Mouse (Mus musculus) limb, embryonic 10.5 days (tissue): ENCODE data around the gene Tmprss3. TPM values are rescaled to one million over a fixed set of nuclear protein-coding genes. Genes with fewer than 3 reads are reported as not detected.
A peak's percentile ranks its signal among the peaks of the same experiment; 100 is the strongest.

Experiments
- DNase-seq: peaks from one replicate; pipeline ENCODE4 v3.0.0-alpha.2; 2017; ENCODE audit warnings: low spot score
- H3K27ac ChIP-seq: fragments of 300-500 bp; sonication (generic); 2 replicates; pipeline ENCODE4 v1.5.1; 2016; ENCODE audit warnings: mild to moderate bottlenecking
- H3K27me3 ChIP-seq: fragments of 300-500 bp; sonication (generic); 2 replicates; pipeline ENCODE4 v1.6.1; 2016; ENCODE audit warnings: low read depth, mild to moderate bottlenecking; ENCODE audit not compliant: poor library complexity, severe bottlenecking
- H3K36me3 ChIP-seq: fragments of 300-500 bp; sonication (generic); 2 replicates; pipeline ENCODE4 v1.6.1; 2016; ENCODE audit warnings: mild to moderate bottlenecking, moderate library complexity
- H3K4me1 ChIP-seq: fragments of 300-500 bp; sonication (generic); 2 replicates; pipeline ENCODE4 v1.6.1; 2016
- H3K4me3 ChIP-seq: fragments of 300-500 bp; sonication (generic); 2 replicates; pipeline ENCODE4 v1.5.1; 2016; ENCODE audit warnings: mild to moderate bottlenecking, moderate library complexity
- H3K9me3 ChIP-seq: fragments of 300-500 bp; sonication (generic); replicated peaks from 2 replicates; pipeline ENCODE4 v1.6.1; 2016; ENCODE audit warnings: mild to moderate bottlenecking
- WGBS: fragments of 180-500 bp; shearing (Covaris S2); methylation state at CpG from one replicate; pipeline ENCODE4 v1.1.7; 2016; 5-methylcytosine and 5-hydroxymethylcytosine counted together
- polyA plus RNA-seq: library from polyadenylated mRNA; unstranded; fragments of >200 nt; fragmentation: Nextera tagmentation; extraction: Ambion mirVana; gene quantifications from 2 replicates; pipeline ENCODE4 v1.2.1, GENCODE M21; 2016

Gene Tmprss3
- polyA plus RNA-seq, 1 experiment from 2014 or later, result not detected

GRCm38 (mm10) chr17:31145998-31146397, 52.8 kb downstream of the Tmprss3 start:
- 84% methylated on average over 9 of the region's 9 CpGs for WGBS
- H3K4me1 ChIP-seq, result no peaks in the 10 kb centered on the region
- H3K27me3 ChIP-seq, result no peaks in the 10 kb centered on the region
- no peak for DNase-seq
- no peak overlapping the region for H3K4me3 ChIP-seq
- H3K27ac ChIP-seq, result no peak overlapping the region
- H3K9me3 ChIP-seq, result no peaks in the 10 kb centered on the region
- no peaks in the 10 kb centered on the region for H3K36me3 ChIP-seq

GRCm38 (mm10) chr17:31144040-31145037, 54.4 kb downstream of the Tmprss3 start, which contains the start of gene Tff2:
Gene Tff2 (minus strand): TSS chr17:31144282.
- H3K27ac ChIP-seq, result no peak within 1 kb of the TSS
- no peaks in the 10 kb centered on the region for H3K36me3 ChIP-seq
- no peaks in the 10 kb centered on the region for H3K9me3 ChIP-seq
- no peaks in the 10 kb centered on the region for H3K4me1 ChIP-seq
- H3K27me3 ChIP-seq, result no peaks in the 10 kb centered on the region
- 75% methylated on average over 15 of the region's 15 CpGs for WGBS
- no peak for DNase-seq
- H3K4me3 ChIP-seq, result no peak within 1 kb of the TSS

GRCm38 (mm10) chr17:31142116-31142515, 56.7 kb downstream of the Tmprss3 start:
- WGBS, result 90% methylated on average over 7 of the region's 7 CpGs
- no peaks in the 10 kb centered on the region for H3K9me3 ChIP-seq
- H3K4me3 ChIP-seq, result no peak overlapping the region
- H3K36me3 ChIP-seq, result no peaks in the 10 kb centered on the region
- no peaks in the 10 kb centered on the region for H3K4me1 ChIP-seq
- no peak for DNase-seq
- H3K27me3 ChIP-seq, result no peaks in the 10 kb centered on the region
- H3K27ac ChIP-seq, result no peak overlapping the region

GRCm38 (mm10) chr17:31138398-31138797, 60.4 kb downstream of the Tmprss3 start:
- H3K9me3 ChIP-seq, result no peaks in the 10 kb centered on the region
- WGBS, result 21% methylated on average over 5 of the region's 5 CpGs
- no peaks in the 10 kb centered on the region for H3K36me3 ChIP-seq
- H3K27ac ChIP-seq, result no peak overlapping the region
- H3K4me3 ChIP-seq, result no peak overlapping the region
- peak; percentile 71 for DNase-seq
- no peaks in the 10 kb centered on the region for H3K27me3 ChIP-seq
- 0 out of 2 replicates have a peak, but pooled peaks cover 6% of the 10 kb centered on the region for H3K4me1 ChIP-seq

GRCm38 (mm10) chr17:31136821-31137220, 62.0 kb downstream of the Tmprss3 start:
- no peak for DNase-seq
- Histone ChIP-seq H3K4me1 (0 out of 2 replicates have a peak, but pooled peaks cover 6% of the 10 kb centered on the region), H3K27me3 (no peaks in the 10 kb centered on the region), H3K9me3 (no peaks in the 10 kb centered on the region), H3K27ac (no peak overlapping the region), H3K36me3 (no peaks in the 10 kb centered on the region), H3K4me3 (no peak overlapping the region)
- 88% methylated on average over 1 of the region's 1 CpGs for whole genome bisulfite sequencing

GRCm38 (mm10) chr17:31136291-31136690, 62.5 kb downstream of the Tmprss3 start:
- 42% methylated on average over 3 of the region's 3 CpGs for WGBS
- H3K9me3 ChIP-seq, result no peaks in the 10 kb centered on the region
- H3K36me3 ChIP-seq, result no peaks in the 10 kb centered on the region
- H3K27ac ChIP-seq, result no peak overlapping the region
- no peaks in the 10 kb centered on the region for H3K27me3 ChIP-seq
- DNase-seq, result no peak
- H3K4me3 ChIP-seq, result no peak overlapping the region
- 0 out of 2 replicates have a peak, but pooled peaks cover 6% of the 10 kb centered on the region for H3K4me1 ChIP-seq

- Histone ChIP-seq H3K4me1 (0 out of 2 replicates have a peak, but pooled peaks cover 6% of the 10 kb centered on the region), H3K27me3 (no peaks in the 10 kb centered on the region), H3K36me3 (no peaks in the 10 kb centered on the region), H3K9me3 (no peaks in the 10 kb centered on the region), H3K4me3 (no peak overlapping the region), H3K27ac (no peak overlapping the region)
- DNase-seq, result no peak
- 68% methylated on average over 6 of the region's 6 CpGs for WGBS
Observed at GRCm38 (mm10) chr17:31134913-31135312, 63.9 kb downstream of the Tmprss3 start.

GRCm38 (mm10) chr17:31133776-31134175, 65.0 kb downstream of the Tmprss3 start:
- WGBS, result 75% methylated on average over 15 of the region's 15 CpGs
- no peak for DNase-seq
- Histone ChIP-seq H3K9me3 (no peaks in the 10 kb centered on the region), H3K4me1 (peaks cover 17% of the 10 kb centered on the region), H3K36me3 (no peaks in the 10 kb centered on the region), H3K27ac (no peak overlapping the region), H3K27me3 (no peaks in the 10 kb centered on the region), H3K4me3 (no peak overlapping the region)

- H3K27me3 ChIP-seq, result no peaks in the 10 kb centered on the region
- WGBS, result 85% methylated on average over 10 of the region's 10 CpGs
- peaks cover 15% of the 10 kb centered on the region for H3K4me1 ChIP-seq
- H3K4me3 ChIP-seq, result no peak overlapping the region
- no peak for DNase-seq
- H3K36me3 ChIP-seq, result no peaks in the 10 kb centered on the region
- H3K27ac ChIP-seq, result no peak overlapping the region
- H3K9me3 ChIP-seq, result no peaks in the 10 kb centered on the region
Observed at GRCm38 (mm10) chr17:31131269-31131821, 67.4 kb downstream of the Tmprss3 start.

GRCm38 (mm10) chr17:31129452-31129851, 69.3 kb downstream of the Tmprss3 start, which contains the start of gene Tff3:
Gene Tff3 (minus strand): TSS chr17:31129646.
- Histone ChIP-seq H3K36me3 (no peaks in the 10 kb centered on the region), H3K4me1 (peaks cover 26% of the 10 kb centered on the region), H3K27me3 (no peaks in the 10 kb centered on the region), H3K27ac (no peak within 1 kb of the TSS), H3K4me3 (no peak within 1 kb of the TSS), H3K9me3 (no peaks in the 10 kb centered on the region)
- WGBS, result 19% methylated on average over 2 of the region's 2 CpGs
- DNase-seq, result peak; percentile 45

Other genes with a start within 250 kb of the Tmprss3 start
- gene Umodl1, start 244.3 kb downstream of the Tmprss3 start, polyA plus RNA-seq, result 0.09 and 0.24 TPM in 2 replicates
- 4.1 and 5.0 TPM in 2 replicates for gene Abcg1, start 141.3 kb downstream of the Tmprss3 start, polyA plus RNA-seq
- gene Tff3, start 69.3 kb downstream of the Tmprss3 start, polyA plus RNA-seq, result not detected in 2 replicates
- gene Tff2, start 54.7 kb downstream of the Tmprss3 start, polyA plus RNA-seq, result not detected in 2 replicates
- not detected in 2 replicates for gene Tff1, start 33.7 kb downstream of the Tmprss3 start, polyA plus RNA-seq
- 0.33 and 0.74 TPM in 2 replicates for gene Ubash3a, start 8.9 kb upstream of the Tmprss3 start, polyA plus RNA-seq
- gene Rsph1, start 78.4 kb upstream of the Tmprss3 start, polyA plus RNA-seq, result 0.62 and 0.90 TPM in 2 replicates
- 3.3 and 4.1 TPM in 2 replicates for gene Slc37a1, start 87.8 kb upstream of the Tmprss3 start, polyA plus RNA-seq
- 20.4 and 27.2 TPM in 2 replicates for gene Pde9a, start 187.2 kb upstream of the Tmprss3 start, polyA plus RNA-seq